Mouse (Mus musculus) kidney, adult 10 weeks (tissue): Measurements from ENCODE around the gene Cyp24a1. TPM values are rescaled to one million over a fixed set of nuclear protein-coding genes. Genes with fewer than 3 reads are reported as not detected.

ENCODE experiments used
- polyA plus RNA-seq: library from polyadenylated mRNA; stranded (reverse); fragments of 350-450 nt; fragmentation: Illumina TruSeq; extraction: RNeasy Lipid Tissue Mini Kit (QIAGEN cat#74804); gene quantifications from one replicate; pipeline ENCODE4 v1.2.3, GENCODE M21; 2014; ENCODE audit warnings: low read depth, low replicate concordance

The Cyp24a1 gene
- polyA plus RNA-seq = 43.9 TPM

DNA sequence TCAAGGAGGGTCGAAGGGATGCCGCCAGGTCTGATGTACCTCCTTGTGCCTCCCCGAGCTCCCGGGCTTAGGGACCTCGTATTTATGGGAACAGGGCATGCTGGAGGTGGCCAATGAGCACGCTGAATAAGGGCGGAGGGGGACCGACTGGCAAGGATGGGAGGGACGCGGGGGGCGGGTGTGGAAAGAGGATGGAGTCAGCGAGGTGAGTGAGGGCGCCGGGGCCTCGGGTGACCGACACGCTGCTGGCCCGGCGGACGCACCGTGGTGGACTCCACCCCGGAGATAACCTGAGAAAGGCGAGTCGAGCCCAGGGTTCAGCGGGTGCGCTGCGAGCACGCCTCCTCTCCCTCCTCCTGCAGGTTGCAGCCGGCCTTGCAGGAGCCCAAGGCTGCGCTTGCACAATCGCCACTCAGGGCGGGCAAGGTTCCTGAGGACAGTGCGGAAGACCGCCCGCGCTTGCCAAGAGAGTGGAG lies at the start of gene Cyp24a1:
Gene Cyp24a1, minus strand, starts transcription at position 55 of the 476 bp plus-strand sequence.

GRCm38 (mm10) chr2:170496154-170496930 lies 603 bp downstream of the Cyp24a1 start, which contains the start of gene Pfdn4:
Pfdn4 (plus strand) TSS chr2:170496428.

Other genes with a start within 250 kb of the Cyp24a1 start
- 0.44 TPM for gene Bcas1, start 69.3 kb downstream of the Cyp24a1 start, polyA plus RNA-seq
- 46.3 TPM for gene Pfdn4, start 717 bp downstream of the Cyp24a1 start, polyA plus RNA-seq
- not detected for gene 4930470P17Rik, start 104.9 kb upstream of the Cyp24a1 start, polyA plus RNA-seq
- gene Dok5, start 234.7 kb upstream of the Cyp24a1 start, polyA plus RNA-seq = not detected